Mouse (Mus musculus) midbrain, embryonic 14.5 days (tissue): ENCODE data around the gene Il34. TPM values are rescaled to one million over a fixed set of nuclear protein-coding genes. Genes with fewer than 3 reads are reported as not detected.

ENCODE experiments used
- ATAC-seq: fragments of 200-750 bp; cut with Nextera tagmentation; 2 replicates; pipeline ENCODE4 v1.8.0; 2017; ENCODE audit warnings: moderate number of reproducible peaks, moderate library complexity; ENCODE audit not compliant: low FRiP score, low TSS enrichment
- DNase-seq: peaks from one replicate; pipeline ENCODE4 v3.0.0-alpha.2; 2015
- H3K27ac ChIP-seq: fragments of 300-500 bp; sonication (generic); replicated peaks from 2 replicates; pipeline ENCODE4 v1.5.1; 2014; ENCODE audit warnings: mild to moderate bottlenecking, low read depth, low read length, moderate library complexity
- H3K27me3 ChIP-seq: fragments of 300-500 bp; sonication (generic); 2 replicates; pipeline ENCODE4 v1.6.1; 2014; ENCODE audit warnings: low read length, control low read depth, mixed read lengths; ENCODE audit not compliant: control insufficient read depth, insufficient read depth
- H3K36me3 ChIP-seq: fragments of 300-500 bp; sonication (generic); 2 replicates; pipeline ENCODE4 v1.6.1; 2014; ENCODE audit warnings: low read length, control low read depth; ENCODE audit not compliant: control insufficient read depth, insufficient read depth
- H3K4me1 ChIP-seq: fragments of 300-500 bp; sonication (generic); 2 replicates; pipeline ENCODE4 v1.6.1; 2014; ENCODE audit warnings: mild to moderate bottlenecking, antibody characterized with exemption, low read length, control low read depth; ENCODE audit not compliant: control insufficient read depth, insufficient read depth
- H3K4me2 ChIP-seq: fragments of 300-500 bp; sonication (generic); 2 replicates; pipeline ENCODE4 v1.6.1; 2014; ENCODE audit warnings: mild to moderate bottlenecking, low read length, moderate library complexity
- H3K4me3 ChIP-seq: fragments of 300-500 bp; sonication (generic); replicated peaks from 2 replicates; pipeline ENCODE4 v1.5.1; 2014; ENCODE audit warnings: low read depth, low read length
- H3K9ac ChIP-seq: fragments of 300-500 bp; sonication (generic); replicated peaks from 2 replicates; pipeline ENCODE4 v1.6.1; 2014; ENCODE audit warnings: mild to moderate bottlenecking, low read length, moderate library complexity
- H3K9me3 ChIP-seq: fragments of 300-500 bp; sonication (generic); 2 replicates; pipeline ENCODE4 v1.6.1; 2016; ENCODE audit warnings: low read length, control low read depth, mixed read lengths; ENCODE audit not compliant: control insufficient read depth
- WGBS: fragments of 180-500 bp; shearing (Covaris S2); extraction: QIAGEN DNeasy Blood & Tissue Kit; methylation state at CpG from one replicate; pipeline ENCODE4 v1.1.7; 2014; 5-methylcytosine and 5-hydroxymethylcytosine counted together
- polyA plus RNA-seq: library from polyadenylated mRNA; unstranded; fragments of >200 nt; fragmentation: Nextera tagmentation; extraction: Ambion mirVana; gene quantifications from 2 replicates; pipeline ENCODE4 v1.2.1, GENCODE M21; 2014

Il34 gene
- polyA plus RNA-seq, 1 experiment from 2014 or later: 3.9 TPM

DNA sequence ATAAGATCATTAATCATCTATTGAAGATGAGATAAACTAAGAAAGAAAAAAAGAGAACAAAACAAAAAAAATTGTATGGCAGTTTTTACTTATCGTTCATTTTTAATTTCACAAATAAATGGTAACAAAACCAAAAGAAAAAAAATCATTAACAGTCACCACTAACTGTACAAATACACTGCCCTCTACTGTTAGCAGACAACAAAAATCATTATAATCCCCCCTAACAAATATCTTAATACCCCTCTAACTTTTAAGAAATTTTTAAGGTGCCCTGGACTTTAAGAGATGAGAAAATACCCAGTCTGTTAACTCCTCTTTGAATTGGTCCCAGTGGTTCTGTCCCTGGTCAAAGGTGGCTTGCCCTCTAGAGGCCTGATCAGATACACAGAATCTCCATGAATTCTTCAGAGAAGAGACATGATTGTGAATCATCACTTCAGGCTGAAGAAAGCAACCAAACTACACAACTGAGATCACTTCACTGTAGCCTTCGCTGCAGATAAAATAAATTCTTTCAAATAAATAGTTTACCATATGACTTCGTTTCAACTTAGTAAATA, 36.4 kb upstream of the Il34 start:
- ATAC-seq (no peak), DNase-seq (peak; percentile 3)
- Histone ChIP-seq H3K9me3 (no peaks in the 10 kb centered on the region), H3K27ac (no peak overlapping the region), H3K9ac (no peak overlapping the region), H3K36me3 (peaks cover 73% of the 10 kb centered on the region), H3K4me3 (no peak overlapping the region), H3K27me3 (no peaks in the 10 kb centered on the region), H3K4me1 (peaks cover 9% of the 10 kb centered on the region), H3K4me2 (no peak overlapping the region)
- 97% methylated on average over 3 of the region's 3 CpGs for WGBS

- DNase-seq: no peak
- no peak for ATAC-seq
- no peaks in the 10 kb centered on the region for H3K4me1 ChIP-seq
- H3K9ac ChIP-seq: no peak overlapping the region
- peaks cover 96% of the 10 kb centered on the region for H3K36me3 ChIP-seq
- H3K4me3 ChIP-seq: no peak overlapping the region
- H3K9me3 ChIP-seq: no peaks in the 10 kb centered on the region
- no peak overlapping the region for H3K4me2 ChIP-seq
- H3K27ac ChIP-seq: no peak overlapping the region
- WGBS: 95% methylated on average over 3 of the region's 3 CpGs
- no peaks in the 10 kb centered on the region for H3K27me3 ChIP-seq
Observed at GRCm38 (mm10) chr8:110831956-110832355, 26.2 kb upstream of the Il34 start.

DNA sequence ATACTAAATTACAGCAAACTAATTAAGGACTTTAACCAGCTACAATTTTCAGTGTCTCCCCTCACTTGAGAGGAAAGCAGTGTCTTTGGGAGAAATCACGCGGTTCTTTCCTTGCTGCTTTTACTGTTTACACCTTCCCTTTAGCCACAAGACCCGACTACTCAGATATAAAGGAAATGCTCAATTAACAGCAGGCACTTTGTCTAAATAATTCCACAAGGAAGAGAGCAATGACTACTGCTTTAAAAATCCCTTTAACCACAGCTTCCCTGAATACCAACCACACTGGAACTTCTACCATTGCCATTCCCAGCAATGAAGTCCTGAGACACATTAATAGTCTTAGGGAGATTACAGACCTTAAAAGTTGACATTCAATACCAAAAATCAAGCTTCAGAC, 22.8 kb upstream of the Il34 start:
- Histone ChIP-seq H3K9me3 (no peaks in the 10 kb centered on the region), H3K27me3 (no peaks in the 10 kb centered on the region), H3K4me1 (no peaks in the 10 kb centered on the region), H3K9ac (no peak overlapping the region), H3K36me3 (peaks cover 97% of the 10 kb centered on the region), H3K4me2 (no peak overlapping the region), H3K4me3 (no peak overlapping the region), H3K27ac (no peak overlapping the region)
- DNase-seq (no peak), ATAC-seq (no peak)
- WGBS: 90% methylated on average over 3 of the region's 3 CpGs

GRCm38 (mm10) chr8:110824861-110825260, 19.1 kb upstream of the Il34 start:
- Histone ChIP-seq H3K27ac (no peak overlapping the region), H3K9me3 (no peaks in the 10 kb centered on the region), H3K9ac (no peak overlapping the region), H3K4me2 (no peak overlapping the region), H3K27me3 (no peaks in the 10 kb centered on the region), H3K4me1 (no peaks in the 10 kb centered on the region), H3K36me3 (peaks cover 100% of the 10 kb centered on the region), H3K4me3 (no peak overlapping the region)
- no peak for DNase-seq
- WGBS: 88% methylated on average over 1 of the region's 1 CpGs
- ATAC-seq: no peak

GRCm38 (mm10) chr8:110821960-110822359, 16.2 kb upstream of the Il34 start:
- Histone ChIP-seq H3K36me3 (peaks cover 100% of the 10 kb centered on the region), H3K9me3 (no peaks in the 10 kb centered on the region), H3K27me3 (no peaks in the 10 kb centered on the region), H3K4me2 (no peak overlapping the region), H3K4me3 (no peak overlapping the region), H3K9ac (no peak overlapping the region), H3K27ac (no peak overlapping the region), H3K4me1 (no peaks in the 10 kb centered on the region)
- ATAC-seq: no peak
- 90% methylated on average over 3 of the region's 3 CpGs for WGBS
- no peak for DNase-seq

- 96% methylated on average over 2 of the region's 2 CpGs for WGBS
- Histone ChIP-seq H3K4me1 (no peaks in the 10 kb centered on the region), H3K9me3 (no peaks in the 10 kb centered on the region), H3K27me3 (no peaks in the 10 kb centered on the region), H3K4me2 (no peak overlapping the region), H3K27ac (no peak overlapping the region), H3K9ac (no peak overlapping the region), H3K36me3 (peaks cover 100% of the 10 kb centered on the region), H3K4me3 (no peak overlapping the region)
- no peak for ATAC-seq
- no peak for DNase-seq
Observed at GRCm38 (mm10) chr8:110820257-110820656, 14.5 kb upstream of the Il34 start.

DNA sequence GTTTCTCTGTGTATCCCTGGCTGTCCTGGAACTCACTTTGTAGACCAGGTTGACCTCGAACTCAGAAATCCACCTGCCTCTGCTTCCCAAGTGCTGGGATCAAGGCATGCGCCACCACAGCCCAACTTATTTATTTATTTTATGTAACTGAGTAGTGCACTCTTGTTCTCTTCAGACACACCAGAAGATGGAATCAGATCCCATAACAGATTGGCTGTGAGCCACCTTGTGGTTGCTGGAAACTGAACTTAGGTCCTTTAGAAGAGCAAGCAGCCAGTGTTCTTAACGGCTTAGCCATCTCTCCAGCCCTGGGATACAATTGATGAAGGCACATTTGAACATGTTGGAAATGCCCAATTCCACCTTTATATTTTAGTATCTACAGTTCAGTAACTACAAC, 12.9 kb upstream of the Il34 start:
- H3K27ac ChIP-seq: no peak overlapping the region
- H3K27me3 ChIP-seq: no peaks in the 10 kb centered on the region
- peaks cover 100% of the 10 kb centered on the region for H3K36me3 ChIP-seq
- 88% methylated on average over 3 of the region's 3 CpGs for WGBS
- ATAC-seq: no peak
- H3K9ac ChIP-seq: no peak overlapping the region
- no peak overlapping the region for H3K4me2 ChIP-seq
- H3K9me3 ChIP-seq: no peaks in the 10 kb centered on the region
- H3K4me3 ChIP-seq: no peak overlapping the region
- DNase-seq: peak; percentile 20
- H3K4me1 ChIP-seq: no peaks in the 10 kb centered on the region

GRCm38 (mm10) chr8:110816990-110817389, 11.3 kb upstream of the Il34 start:
- Histone ChIP-seq H3K27me3 (no peaks in the 10 kb centered on the region), H3K9me3 (no peaks in the 10 kb centered on the region), H3K9ac (no peak overlapping the region), H3K4me2 (no peak overlapping the region), H3K36me3 (peaks cover 100% of the 10 kb centered on the region), H3K4me1 (no peaks in the 10 kb centered on the region), H3K4me3 (no peak overlapping the region), H3K27ac (no peak overlapping the region)
- WGBS: 98% methylated on average over 1 of the region's 1 CpGs
- no peak for DNase-seq
- ATAC-seq: no peak

- Histone ChIP-seq H3K4me3 (no peak overlapping the region), H3K4me1 (no peaks in the 10 kb centered on the region), H3K9me3 (no peaks in the 10 kb centered on the region), H3K4me2 (no peak overlapping the region), H3K36me3 (peaks cover 100% of the 10 kb centered on the region), H3K27ac (no peak overlapping the region), H3K27me3 (no peaks in the 10 kb centered on the region), H3K9ac (no peak overlapping the region)
- WGBS: 69% methylated on average over 3 of the region's 3 CpGs
- DNase-seq (no peak), ATAC-seq (no peak)
Observed at GRCm38 (mm10) chr8:110815308-110815707, 9.6 kb upstream of the Il34 start.
